Mouse (Mus musculus): ENCODE results near the gene Tsku.

DNA sequence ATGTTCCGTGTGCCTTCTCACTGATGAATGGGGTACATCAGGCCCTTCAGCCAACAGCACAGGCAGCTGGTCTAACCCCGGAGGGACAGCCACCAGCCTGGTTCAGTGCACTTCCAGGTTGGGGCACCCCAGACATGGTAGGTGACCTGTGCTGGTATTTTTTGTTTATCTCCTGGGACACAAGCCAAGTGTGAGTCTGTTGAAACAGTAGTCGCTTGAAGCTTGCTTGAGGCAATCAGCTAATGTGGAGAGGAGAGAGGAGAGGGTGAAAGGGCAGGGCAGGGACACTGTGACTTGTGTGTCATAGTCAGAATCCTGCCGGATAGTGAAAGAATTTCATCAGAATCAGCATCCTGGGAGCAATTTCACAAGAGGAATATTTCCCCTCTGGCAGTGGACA lies 22.2 kb upstream of the Tsku start:
- no peak for TF ChIP-seq CTCF (IDR thresholded peaks at IDR 0.05; ENCODE audit: low read depth)
- TF ChIP-seq EP300 (optimal IDR thresholded peaks at IDR 0.05) = no peak
